Mouse (Mus musculus) left cerebral cortex, postnatal 4 days (tissue): ENCODE results near the gene Hs1bp3. TPM values are rescaled to one million over a fixed set of nuclear protein-coding genes. Genes with fewer than 3 reads are reported as not detected.

Experiments
- DNase-seq: peaks from one replicate; pipeline ENCODE4 v3.0.0-alpha.2; 2022
- intact Hi-C: fragments of 180-260 bp; cut with DNase I; formaldehyde crosslinking; loops from one replicate; pipeline ENCODE4 v1.15.1; 2025
- total RNA-seq, 2 experiments: library from RNA; stranded (reverse); gene quantifications; 2 replicates each; pipeline ENCODE4 v1.2.3; 2021

Hs1bp3 gene
- 10 to 100 TPM; 10.3 to 11.0 TPM for total RNA-seq

DNA sequence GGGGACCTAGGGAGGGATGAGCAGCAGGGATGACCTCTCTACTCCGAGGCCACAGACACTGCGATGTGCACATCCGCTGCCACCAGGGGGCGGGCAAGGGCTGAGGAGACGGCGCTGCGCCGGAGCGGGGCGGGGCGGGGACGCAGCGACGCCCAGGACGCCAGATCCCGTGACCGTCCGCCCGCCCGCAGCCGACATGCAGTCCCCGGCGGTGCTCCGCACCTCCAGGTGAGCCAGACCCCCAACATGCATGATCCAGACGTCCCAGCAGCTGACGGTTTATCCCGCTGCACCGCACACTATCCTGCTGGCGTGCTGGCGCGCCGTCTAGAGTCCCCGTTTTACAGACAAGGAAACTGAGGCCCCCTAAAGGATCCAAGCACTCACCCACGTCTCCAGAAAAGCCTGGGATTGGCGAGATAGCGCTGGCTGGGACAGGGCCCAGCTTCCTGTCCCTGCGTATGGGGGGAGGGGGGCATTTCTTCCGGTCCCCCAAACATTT, at the start of gene Hs1bp3:
Gene Hs1bp3 (plus strand): TSS at position 163 of the 502 bp plus-strand sequence.
- peak; percentile 91 for DNase-seq
- intact Hi-C loops: no loop called here

DNA sequence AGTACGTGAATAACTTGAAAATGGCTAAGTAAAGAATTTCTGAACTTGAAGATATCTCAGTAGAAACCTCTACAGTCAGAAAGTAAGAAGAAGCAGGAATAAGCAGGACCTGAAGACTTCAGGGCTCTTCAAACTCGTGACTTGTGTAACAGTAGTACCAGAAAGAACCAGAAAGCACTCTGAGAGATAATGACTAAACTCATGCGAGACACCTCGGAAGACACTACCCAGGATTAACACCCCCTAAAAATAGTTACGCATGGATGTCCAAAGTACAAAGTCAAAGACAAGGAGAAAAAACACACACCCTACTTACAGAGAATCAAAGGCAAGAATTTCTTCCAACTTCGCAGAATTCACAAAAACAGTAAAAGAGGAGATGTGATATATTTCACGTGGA, 46.9 kb upstream of the Hs1bp3 start:
- no peak for DNase-seq
- intact Hi-C loops: no loop called here

DNA sequence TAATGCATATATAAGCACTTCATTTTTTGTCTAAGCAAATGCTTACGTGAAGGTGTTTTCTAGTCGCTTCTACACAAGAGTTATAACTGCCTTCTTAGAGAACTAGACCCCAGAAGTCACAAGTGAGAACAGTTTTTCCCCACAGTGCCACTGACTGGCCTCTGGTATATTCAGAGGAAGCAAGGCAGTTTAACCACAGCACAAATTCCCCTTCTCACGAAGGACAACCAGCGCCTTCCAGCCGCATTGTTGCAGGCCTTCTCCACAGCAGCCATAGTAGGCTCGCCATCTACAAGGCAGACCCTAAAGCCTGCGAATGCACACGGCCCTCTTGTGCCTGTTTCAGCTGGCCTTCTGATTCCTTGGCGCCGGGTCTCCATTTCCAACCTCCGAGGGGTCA, 43.6 kb upstream of the Hs1bp3 start:
- no peak for DNase-seq
- intact Hi-C loops: no loop called here

DNA sequence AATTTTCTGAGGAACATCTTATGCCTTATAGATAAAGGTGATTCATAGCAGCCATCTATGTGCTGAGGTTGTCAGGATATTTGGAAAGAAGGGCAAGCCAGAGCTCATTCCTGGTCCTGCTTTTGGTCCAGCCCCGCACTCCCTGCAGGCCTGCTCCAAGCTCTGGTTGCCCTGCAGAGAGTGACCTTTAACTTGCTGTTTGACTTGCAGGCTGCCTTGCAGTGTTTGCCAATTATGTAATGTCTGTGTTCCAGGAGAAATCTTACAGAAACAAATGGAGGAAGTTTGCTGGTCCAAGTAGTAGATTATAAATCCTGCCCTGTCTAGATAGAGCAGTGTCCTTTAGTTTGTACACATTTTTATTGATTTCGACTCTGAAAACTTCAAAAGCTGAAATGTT, 41.8 kb upstream of the Hs1bp3 start:
- intact Hi-C loops: no loop called here
- no peak for DNase-seq

DNA sequence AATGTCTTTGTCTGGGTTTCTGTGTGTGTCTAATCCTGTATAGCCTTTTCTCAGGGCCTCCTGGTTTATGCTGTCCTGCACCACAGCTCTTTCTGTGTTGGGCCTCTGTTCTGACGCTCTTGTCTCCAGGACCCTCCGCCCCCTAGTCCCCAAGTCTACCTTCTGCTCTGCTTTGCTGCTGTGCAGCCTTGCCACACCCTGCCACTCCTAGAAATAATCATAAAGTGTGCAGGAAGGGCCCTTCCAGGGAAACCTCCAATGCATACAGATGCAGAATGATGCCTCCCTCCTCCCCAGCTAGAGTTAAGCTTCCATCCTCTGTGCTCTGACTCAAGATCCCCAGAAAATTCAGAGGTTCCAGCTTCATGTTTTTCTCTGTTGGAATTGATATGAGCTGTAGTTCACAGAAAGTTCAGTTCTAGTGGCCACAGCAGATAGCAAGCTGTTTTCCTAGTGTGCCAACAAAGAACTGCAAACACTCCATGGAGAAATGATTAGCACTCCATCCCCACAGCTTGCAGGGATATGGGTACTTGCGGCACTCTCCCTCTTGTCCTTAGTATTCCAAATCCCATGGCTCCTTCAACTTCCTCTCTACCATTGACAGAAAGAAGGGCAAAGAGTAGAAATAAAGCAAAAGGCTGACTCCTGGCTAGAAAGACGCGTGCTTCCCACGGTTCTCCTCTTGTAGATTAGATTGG, 39.6 kb upstream of the Hs1bp3 start:
- no peak for DNase-seq
- intact Hi-C loops: no loop called here

DNA sequence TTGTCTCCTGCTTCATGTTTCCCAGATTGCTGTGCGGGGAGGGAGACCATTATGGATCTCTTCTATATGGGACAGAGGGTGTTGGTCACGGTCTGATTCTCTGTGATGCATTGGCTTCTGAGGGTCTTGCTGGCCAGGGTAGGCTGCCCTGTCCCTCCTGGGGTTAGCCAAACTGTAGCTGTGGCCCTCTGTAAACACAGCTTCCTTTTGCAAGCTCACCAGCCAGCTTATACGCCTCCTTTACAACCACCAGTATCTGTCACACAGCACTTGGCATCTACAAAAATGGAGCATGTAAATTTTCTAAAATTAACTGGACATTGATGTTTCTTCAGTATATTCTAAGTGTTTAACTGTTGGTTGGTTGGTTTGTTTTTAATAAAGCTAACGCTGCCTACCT, 37.8 kb upstream of the Hs1bp3 start:
- DNase-seq: no peak
- intact Hi-C loops: no loop called here

DNA sequence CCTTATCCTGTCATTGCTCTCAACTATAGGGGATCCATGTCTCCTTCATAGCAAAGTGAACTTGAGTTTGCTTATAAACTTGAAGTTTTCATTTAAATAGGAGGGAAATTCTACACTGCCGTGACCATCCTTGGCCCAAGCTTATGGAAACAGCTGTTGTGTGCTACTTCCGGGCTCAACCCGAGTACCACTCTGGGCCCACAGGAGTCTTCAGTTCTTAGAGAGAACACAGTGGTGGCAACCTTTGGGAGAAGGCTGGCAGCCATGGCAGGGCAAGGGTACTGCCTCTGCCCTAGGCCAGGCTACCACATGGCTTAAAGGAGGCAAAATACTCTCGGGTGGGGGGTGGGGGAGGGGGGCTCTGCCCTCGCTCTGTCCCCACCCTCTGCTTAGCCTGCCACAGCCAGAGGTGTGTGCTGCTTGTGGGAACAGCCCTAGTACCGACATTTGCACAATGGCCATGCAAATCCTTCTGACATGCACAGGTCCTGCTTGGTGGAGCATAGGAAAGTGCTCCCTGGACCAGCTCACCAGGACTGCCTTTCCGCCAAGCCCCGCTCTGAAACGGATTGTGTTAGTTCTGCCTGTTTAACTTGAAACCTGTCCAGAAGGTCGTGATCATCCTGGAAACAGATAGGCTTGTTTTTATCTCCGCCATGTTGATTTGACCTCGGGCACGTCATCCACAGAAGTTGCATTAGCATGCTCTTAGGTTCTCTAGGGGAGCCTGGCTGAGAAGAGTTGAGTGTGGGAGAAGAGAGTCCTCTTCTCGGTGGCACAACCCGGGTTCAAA, 31.8 kb upstream of the Hs1bp3 start:
- intact Hi-C loops: no loop called here

DNA sequence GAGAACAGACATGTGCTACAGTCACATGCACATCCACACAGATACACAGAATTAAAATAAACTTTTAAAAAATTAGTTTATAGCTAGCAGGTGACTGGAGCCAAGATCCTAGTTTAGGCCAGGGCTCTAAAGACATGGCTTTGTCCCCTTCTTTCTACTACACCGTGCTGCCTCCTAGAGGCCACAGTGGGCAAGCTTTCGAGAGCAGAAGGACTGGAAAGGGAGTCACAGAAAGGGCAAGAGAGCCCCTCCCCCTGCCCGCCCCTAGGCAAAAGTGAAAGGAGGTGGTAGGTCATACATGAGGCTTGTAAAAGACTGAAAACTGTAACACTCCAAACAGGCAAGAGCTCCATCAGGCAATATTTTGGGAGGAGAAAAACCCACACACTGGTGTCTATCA, 25.3 kb upstream of the Hs1bp3 start:
- intact Hi-C loops: no loop called here
- no peak for DNase-seq

More for the DNA sequence above, 31.8 kb upstream of the Hs1bp3 start:
- no peak for DNase-seq

DNA sequence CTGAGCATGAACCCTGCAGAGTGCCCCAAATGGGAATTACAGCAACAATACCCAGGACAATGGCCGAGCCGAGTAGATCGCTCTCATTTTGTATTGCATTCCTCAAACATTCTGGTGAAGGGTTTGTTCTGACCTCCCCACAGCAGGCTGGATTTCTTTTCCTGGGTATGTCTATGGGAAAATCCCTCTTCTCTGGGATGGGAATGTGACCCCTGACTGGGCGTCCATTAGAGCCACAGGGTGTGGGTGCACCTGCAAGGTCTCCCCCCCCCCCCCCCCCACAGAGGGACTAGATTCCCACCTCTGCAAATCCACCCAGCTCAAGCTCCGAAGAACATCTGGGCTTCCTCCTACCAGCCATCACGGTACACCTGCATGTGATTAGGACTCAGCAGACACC, 24.1 kb upstream of the Hs1bp3 start:
- intact Hi-C loops: no loop called here
- DNase-seq: no peak

DNA sequence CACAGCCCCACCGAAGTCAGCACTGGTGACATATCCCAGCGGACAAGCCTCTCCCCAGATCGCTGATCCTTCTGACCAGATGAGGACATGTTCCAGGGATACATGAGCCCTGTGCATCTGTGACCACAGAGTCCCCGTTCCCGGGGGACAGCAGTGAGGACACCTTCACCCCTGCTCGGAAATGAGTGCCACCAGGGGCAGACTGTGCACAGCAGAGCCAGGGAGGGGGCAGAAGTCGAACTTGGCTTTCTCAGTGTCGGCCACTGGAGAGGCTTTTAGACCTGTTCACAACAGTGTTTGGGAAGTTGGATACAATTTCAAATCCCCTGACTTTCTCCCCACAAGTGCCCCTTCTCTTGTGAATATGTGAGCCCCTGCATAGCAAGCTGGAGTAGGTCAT, 23.7 kb upstream of the Hs1bp3 start:
- no peak for DNase-seq
- intact Hi-C loops: no loop called here

DNA sequence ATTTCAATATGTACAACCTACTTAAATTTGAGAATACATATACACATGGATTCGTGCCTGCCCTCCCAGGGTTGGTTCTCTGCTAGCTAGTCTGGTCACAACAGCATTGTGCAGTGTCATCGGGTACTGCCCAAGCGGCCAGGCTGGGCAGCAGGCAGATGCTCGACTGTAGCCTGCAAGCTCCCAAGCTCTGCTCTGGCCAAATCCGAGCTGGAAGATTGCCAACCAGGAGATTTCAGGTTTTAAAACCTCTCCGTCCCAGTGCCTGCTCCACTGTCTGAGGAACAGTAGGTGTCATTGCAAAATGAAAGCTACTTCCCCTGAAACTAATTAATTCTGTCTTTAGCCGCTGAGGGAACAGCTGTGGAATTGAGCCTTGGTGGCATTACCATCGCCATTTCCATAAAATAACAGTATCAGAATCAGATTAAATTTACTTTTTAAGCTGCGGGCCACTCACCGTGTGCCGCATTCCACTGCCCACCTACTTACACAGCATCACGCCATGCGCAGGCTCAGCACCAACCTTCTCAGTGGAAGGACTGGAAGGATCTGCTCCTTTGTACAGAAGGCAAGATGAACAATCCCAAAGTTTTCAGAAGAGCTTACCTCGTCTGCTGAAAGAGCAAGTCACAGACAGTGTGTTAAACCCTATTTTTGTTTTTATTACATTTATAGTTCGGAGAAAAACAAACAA, 21.9 kb upstream of the Hs1bp3 start:
- peak; percentile 79 for DNase-seq
- intact Hi-C loops: no loop called here

DNA sequence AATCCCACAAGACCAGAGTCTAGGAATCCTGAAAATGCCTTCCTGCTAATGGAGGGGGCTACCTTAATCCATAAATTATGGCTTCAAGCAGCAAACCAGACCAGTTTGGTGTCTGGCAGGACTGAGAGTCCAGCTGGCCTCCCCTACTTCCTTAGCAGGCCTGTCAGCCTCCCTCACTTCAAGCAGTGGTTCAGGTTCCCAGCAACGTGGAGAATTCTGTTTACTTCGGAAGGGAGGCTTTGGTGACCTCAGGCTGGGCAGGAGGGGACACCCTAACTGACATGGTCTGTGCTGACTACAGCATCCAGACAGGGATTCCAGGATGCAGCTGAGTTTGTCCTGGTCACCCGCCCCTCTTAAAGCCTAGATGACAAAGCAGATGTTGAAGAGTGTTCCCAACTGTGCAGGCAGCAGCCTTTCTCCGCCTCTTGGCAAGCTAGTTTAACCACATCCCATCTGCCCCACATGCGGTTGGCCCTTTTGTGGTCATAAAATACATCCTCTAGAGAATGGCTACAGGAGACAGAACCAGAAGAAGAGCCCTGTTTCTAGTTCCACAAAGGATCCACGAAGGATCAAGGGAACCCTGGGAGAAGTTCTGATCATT, 17.8 kb upstream of the Hs1bp3 start:
- no peak for DNase-seq
- intact Hi-C loops: no loop called here

DNA sequence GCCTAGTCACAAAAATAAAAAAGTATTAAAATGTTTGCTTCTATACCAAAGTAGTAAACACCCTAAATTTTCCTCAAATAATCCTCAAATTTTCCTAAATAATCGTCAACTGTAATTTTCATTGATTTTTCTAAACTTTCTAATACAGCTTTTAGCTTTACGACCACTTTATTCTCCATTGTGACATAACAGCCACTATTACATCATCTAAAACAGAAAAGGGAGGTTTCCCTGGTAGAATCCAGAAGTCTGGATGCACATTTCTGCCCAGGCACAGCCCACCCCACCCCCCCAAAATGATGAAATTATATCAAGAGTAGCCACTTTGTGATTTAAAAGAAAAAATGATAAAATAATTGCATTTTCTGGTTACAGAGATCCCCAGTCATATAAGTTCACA, 17.1 kb upstream of the Hs1bp3 start:
- no peak for DNase-seq

DNA sequence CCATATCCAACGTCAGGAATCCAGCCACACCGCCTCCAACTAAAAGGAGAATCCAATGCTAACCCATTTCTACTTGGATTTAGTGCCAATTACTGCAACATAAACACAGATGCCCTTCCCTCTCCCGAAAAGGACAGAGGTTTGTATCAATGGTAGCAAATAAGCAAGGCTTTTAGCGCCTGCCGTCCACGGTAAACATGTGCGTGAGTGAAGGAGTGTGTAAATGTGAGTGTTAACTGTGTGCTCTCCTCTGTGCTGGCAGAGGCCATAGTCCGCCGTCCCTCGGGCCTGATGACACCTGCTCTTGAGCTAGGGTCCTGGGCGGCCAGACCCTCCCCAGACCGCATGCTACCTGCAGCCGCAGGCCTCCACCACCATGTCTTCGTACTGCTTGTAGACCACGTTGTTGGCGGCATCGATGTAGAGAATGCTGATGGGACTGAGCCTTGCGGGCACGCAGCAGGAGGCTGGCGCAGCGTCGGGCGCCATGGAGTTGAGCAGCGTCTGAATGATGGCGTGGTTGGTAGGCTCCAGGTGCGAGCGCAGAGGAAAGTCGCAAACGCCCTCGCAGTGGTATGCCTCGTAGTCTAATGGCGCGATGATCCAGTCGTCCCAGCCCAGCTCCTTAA, 15.5 kb upstream of the Hs1bp3 start:
- intact Hi-C loops: no loop called here
- DNase-seq: no peak

More for the DNA sequence above, 17.1 kb upstream of the Hs1bp3 start:
- intact Hi-C loops: no loop called here

DNA sequence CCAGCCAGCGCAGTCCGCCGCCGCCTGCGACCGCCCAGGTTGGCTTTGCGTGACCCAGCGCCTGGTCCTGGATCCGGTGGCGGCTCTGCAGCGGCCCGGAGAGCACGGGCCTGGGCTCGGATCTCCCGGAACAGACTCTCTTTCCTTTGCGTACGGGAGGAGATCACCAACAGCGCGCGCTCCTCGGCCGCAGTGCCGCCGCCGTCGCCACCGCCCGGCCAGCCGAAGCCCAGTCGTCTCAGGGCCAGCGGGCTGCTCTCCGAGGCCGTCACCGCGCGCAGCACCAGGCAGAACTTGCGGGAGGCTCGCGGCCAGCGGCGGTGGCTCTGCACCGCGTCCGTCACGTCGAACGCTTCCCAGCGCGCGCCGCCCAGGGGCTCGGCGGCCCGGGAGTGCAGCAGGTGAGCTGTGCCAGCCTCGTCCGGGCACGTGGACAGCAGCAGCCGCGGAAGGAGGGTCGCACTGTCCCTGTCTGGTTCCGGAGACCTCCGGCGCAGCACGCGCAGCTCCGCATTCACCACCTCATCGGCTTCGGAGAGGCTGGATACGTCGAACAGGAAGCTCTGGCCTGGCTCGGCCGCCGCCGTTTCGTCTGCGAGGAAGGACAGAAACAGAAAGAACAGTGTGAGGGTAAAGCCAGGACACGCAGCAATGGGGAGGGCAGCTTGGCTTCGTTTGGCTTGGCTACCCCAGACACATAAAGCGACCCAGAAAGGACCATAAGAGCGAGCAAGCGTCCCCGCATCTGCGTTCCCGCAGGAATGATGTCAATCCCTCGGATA, 14.7 kb upstream of the Hs1bp3 start:
- intact Hi-C loops: no loop called here
- no peak for DNase-seq

DNA sequence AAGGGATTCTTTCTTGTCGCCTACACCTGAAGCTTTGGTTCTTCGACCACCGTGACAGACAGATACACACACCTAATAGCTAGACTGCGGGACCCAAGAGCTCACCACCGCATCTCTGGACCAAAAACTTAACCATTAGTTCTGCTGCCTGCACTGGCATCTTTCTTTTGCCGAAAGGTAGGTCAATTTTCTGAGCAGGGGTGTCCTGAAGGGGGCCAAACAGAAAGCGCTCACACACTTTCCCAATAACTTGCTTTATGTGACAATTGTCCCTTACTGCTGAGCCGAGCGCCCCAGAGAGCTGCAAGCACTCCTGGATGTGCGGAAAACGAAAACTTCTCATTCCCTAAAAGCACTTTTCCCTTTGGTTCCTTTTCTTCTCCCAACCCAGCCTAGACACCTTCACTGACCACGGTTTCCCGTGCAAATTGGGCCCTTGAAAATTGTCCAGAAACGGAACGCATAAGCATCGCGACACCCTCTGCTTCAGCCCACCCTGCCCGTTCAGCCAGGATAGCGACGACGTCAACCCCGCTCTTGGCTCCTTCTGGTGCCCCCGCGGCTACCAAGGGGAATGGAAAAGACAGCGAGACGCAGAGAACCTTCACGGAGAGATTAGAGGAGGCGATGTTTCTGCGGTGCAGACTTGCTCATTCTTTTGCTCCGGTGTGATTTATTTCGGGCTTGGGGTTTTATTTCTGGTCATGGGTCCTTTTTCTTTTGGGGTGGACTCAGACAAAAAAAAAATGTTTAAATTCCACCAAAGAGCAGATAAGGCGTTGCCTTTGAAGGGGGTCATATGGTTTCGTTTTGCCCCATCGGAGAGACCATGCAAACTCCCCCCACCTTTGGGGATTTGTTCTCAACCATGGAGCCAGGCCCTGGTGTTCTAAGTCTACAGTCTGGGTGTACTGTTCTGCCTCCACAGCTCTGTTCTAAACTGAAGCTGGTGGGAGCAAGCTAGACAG, 13.8 kb upstream of the Hs1bp3 start:
- DNase-seq: no peak
- intact Hi-C loops: loop anchor here (10.0 kb wide), 2 partner anchors 305 to 425 kb away; no protein-coding TSS in a partner anchor

DNA sequence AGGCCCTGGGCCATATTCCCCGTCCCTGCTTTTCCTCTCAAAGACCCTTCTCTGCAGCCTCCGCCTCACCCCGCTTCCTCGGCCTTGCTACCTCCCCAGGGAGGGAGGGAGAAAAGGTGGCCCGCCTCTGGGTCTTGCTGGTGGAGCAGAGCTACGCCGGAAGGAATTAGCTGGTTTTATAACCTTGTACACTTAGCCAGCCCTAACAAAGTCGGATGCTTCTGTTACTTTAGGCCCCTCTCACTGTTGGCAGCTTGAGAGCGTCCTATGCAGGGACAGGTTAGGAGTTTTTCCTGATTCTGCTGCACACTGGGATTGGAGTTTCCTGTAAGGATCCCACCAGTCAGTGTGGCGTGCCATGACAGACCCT, 13.1 kb upstream of the Hs1bp3 start:
- intact Hi-C loops: loop anchor here (10.0 kb wide), 2 partner anchors 305 to 425 kb away; no protein-coding TSS in a partner anchor
- DNase-seq: no peak

DNA sequence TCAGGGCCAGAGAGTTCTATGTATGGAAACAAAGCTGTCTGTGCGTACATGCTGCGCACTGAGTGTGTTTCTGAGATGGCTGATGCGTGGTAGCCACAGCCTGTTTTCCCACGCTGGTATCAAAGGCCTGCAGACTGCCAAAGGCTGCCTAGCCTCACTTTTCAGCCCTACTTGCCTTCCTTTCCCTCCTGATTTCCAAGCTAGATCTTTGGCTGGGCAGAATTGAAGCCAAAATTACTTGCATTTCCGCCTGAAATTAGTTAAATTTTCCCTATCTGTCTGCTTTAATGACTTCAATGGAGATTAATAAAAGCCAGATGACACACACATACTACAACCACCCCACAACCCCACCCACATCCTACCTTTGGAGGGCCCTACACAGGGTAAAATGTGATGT, 12.7 kb upstream of the Hs1bp3 start:
- no peak for DNase-seq
- intact Hi-C loops: loop anchor here (10.0 kb wide), 2 partner anchors 306 to 426 kb away; no protein-coding TSS in a partner anchor
